Mouse (Mus musculus) forebrain, postnatal 0 days (tissue): ENCODE results near the gene Krtap1-3. TPM values are rescaled to one million over a fixed set of nuclear protein-coding genes. Genes with fewer than 3 reads are reported as not detected.

Experiments
- ATAC-seq: fragments of 200-750 bp; cut with Nextera tagmentation; 2 replicates; pipeline ENCODE4 v1.8.0; 2017; ENCODE audit warnings: mild to moderate bottlenecking, moderate library complexity
- DNase-seq: peaks from one replicate; pipeline ENCODE4 v3.0.0-alpha.2; 2015
- H3K27ac ChIP-seq: fragments of 300-500 bp; sonication (generic); 2 replicates; pipeline ENCODE4 v1.5.1; 2014; ENCODE audit warnings: low read depth, mild to moderate bottlenecking, antibody characterized with exemption, low read length, moderate library complexity, mixed read lengths
- H3K27me3 ChIP-seq: fragments of 300-500 bp; sonication (generic); 2 replicates; pipeline ENCODE4 v1.6.1; 2014; ENCODE audit warnings: mild to moderate bottlenecking, low read length, mixed read lengths; ENCODE audit not compliant: insufficient read depth
- H3K36me3 ChIP-seq: fragments of 300-500 bp; sonication (generic); 2 replicates; pipeline ENCODE4 v1.6.1; 2014; ENCODE audit warnings: mild to moderate bottlenecking, moderate library complexity; ENCODE audit not compliant: insufficient read depth
- H3K4me1 ChIP-seq: fragments of 300-500 bp; sonication (generic); 2 replicates; pipeline ENCODE4 v1.6.1; 2014; ENCODE audit warnings: antibody characterized with exemption; ENCODE audit not compliant: insufficient read depth
- H3K4me2 ChIP-seq: fragments of 300-500 bp; sonication (generic); 2 replicates; pipeline ENCODE4 v1.6.1; 2014; ENCODE audit warnings: low read depth, mild to moderate bottlenecking, moderate library complexity
- H3K4me3 ChIP-seq: fragments of 300-500 bp; sonication (generic); 2 replicates; pipeline ENCODE4 v1.5.1; 2014; ENCODE audit warnings: low read depth, low read length, mixed read lengths
- H3K9ac ChIP-seq: fragments of 300-500 bp; sonication (generic); 2 replicates; pipeline ENCODE4 v1.6.1; 2014; ENCODE audit warnings: mild to moderate bottlenecking
- H3K9me3 ChIP-seq: fragments of 300-500 bp; sonication (generic); 2 replicates; pipeline ENCODE4 v1.6.1; 2016; ENCODE audit warnings: low read length
- CTCF ChIP-seq: sonication (generic); IDR thresholded peaks from 2 replicates; pipeline ENCODE4 v1.5.1; 2016; ENCODE audit warnings: antibody characterized with exemption, control low read depth, low read depth
- WGBS: fragments of 180-500 bp; shearing (Covaris S2); extraction: QIAGEN DNeasy Blood & Tissue Kit; methylation state at CpG from one replicate; pipeline ENCODE4 v1.1.7; 2014; 5-methylcytosine and 5-hydroxymethylcytosine counted together
- polyA plus RNA-seq: library from polyadenylated mRNA; unstranded; fragments of >200 nt; fragmentation: Nextera tagmentation; extraction: Ambion mirVana; gene quantifications from 2 replicates; pipeline ENCODE4 v1.2.1, GENCODE M21; 2015
- total RNA-seq: library from RNA; depleted of rRNA; stranded (reverse); fragments of >200 nt; gene quantifications from 2 replicates; pipeline ENCODE4 v1.2.3, GENCODE M21; 2014

Krtap1-3 gene
- total and polyA plus RNA-seq, 2 experiments from 2014 or later, result not detected

DNA sequence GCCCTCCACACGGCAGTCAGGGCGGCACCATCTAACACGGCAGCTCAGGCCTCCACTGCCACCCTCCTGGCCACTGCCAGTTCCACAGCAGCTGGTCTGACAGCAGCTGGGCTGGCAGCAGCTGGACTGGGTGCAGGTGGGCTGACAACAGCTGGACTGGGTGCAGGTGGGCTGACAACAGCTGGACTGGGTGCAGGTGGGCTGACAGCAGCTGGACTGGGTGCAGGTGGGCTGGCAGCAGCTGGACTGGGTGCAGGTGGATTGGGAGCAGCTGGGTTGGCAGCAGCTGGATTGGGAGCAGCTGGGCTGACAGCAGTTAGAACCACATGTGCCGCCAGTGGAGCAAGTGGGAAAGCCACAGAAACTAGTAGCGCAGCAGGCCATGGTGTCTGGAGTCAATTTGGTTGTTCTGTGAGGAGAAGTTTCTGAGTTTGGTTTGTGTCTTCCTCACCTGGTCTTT is 7.9 kb downstream of the Krtap1-3 start, which contains the start of gene Krtap1-4:
Gene Krtap1-4 (minus strand): TSS at position 410 of the 460 bp plus-strand sequence.
- Histone ChIP-seq H3K9ac (no peak within 1 kb of the TSS), H3K27ac (no peak within 1 kb of the TSS), H3K36me3 (no peaks in the 10 kb centered on the region), H3K4me2 (no peak within 1 kb of the TSS), H3K4me1 (no peaks in the 10 kb centered on the region), H3K27me3 (no peaks in the 10 kb centered on the region), H3K4me3 (no peak within 1 kb of the TSS), H3K9me3 (no peaks in the 10 kb centered on the region)
- ATAC-seq (no peak), DNase-seq (no peak)
- WGBS, result 80% methylated on average over 5 of the region's 5 CpGs
- no peak for TF ChIP-seq CTCF

DNA sequence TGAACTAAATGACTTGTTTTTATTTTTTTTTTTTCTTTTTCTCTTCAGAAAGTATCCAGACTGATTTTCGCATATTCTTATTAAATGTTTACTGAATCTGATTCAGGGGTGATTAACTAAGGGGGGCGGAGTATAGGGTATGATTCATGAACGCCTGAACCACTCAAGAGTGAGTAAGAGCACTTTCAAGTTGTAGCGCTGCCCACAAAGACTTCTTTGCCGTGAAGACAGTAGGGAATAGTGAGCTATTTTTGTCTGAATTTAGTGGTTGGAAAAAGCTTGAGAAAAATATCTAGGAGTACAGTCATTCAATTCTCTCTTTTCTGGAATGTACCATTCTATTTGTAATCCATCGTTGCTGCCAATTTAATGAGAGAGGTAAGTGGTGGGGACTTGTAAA is 9.6 kb downstream of the Krtap1-3 start:
- ATAC-seq, result no peak
- no peaks in the 10 kb centered on the region for H3K4me1 ChIP-seq
- H3K4me3 ChIP-seq, result no peak overlapping the region
- 65% methylated on average over 6 of the region's 6 CpGs for WGBS
- no peak for DNase-seq
- no peaks in the 10 kb centered on the region for H3K36me3 ChIP-seq
- TF ChIP-seq CTCF, result no peak
- H3K9me3 ChIP-seq, result no peaks in the 10 kb centered on the region
- H3K4me2 ChIP-seq, result no peak overlapping the region
- H3K27ac ChIP-seq, result no peak overlapping the region
- H3K9ac ChIP-seq, result no peak overlapping the region
- H3K27me3 ChIP-seq, result no peaks in the 10 kb centered on the region

DNA sequence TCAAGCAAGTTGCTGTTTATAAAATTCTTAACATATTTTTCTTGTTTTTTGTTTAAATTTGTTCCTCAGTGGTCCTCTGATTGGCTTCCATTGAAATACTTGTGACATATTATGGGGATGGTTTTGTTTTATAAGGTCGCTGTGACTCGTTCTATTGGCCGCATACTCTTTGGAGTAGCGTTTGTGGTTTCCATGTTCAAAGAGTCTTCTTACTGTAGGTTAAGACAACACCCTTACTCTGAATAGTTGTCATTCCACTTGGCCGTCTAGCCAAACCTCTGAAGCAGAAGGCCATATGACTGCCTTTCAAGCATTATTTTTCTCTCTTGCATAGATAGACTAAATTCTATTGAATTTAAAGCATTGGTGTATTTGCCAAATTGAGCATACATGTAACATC is 10.1 kb downstream of the Krtap1-3 start:
- H3K4me3 ChIP-seq, result no peak overlapping the region
- H3K27me3 ChIP-seq, result no peaks in the 10 kb centered on the region
- no peak for DNase-seq
- no peak for ATAC-seq
- 88% methylated on average over 5 of the region's 5 CpGs for WGBS
- TF ChIP-seq CTCF, result no peak
- no peaks in the 10 kb centered on the region for H3K9me3 ChIP-seq
- no peaks in the 10 kb centered on the region for H3K36me3 ChIP-seq
- H3K4me2 ChIP-seq, result no peak overlapping the region
- no peaks in the 10 kb centered on the region for H3K4me1 ChIP-seq
- H3K27ac ChIP-seq, result no peak overlapping the region
- H3K9ac ChIP-seq, result no peak overlapping the region

DNA sequence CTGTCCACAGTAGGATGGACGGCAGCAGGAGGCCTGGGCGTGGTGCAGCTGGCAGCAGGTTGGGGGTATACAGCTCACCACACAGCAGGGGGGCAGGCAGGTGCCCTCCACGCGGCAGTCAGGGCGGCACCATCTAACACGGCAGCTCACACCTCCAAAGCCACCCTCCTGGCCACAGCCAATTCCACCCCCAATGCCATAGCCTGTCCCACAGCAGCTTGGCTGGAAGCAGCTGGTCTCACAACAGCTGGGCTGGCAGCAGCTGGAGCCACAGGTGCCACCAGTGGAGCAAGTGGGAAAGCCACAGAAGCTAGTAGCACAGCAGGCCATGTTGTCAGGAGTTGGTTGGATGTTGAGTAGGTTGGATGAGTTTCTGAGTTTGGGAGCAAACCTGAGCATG is 10.5 kb downstream of the Krtap1-3 start, which contains the start of gene Krtap1-5:
Gene Krtap1-5 (minus strand): TSS at position 381 of the 400 bp plus-strand sequence.
- Histone ChIP-seq H3K36me3 (no peaks in the 10 kb centered on the region), H3K9me3 (no peaks in the 10 kb centered on the region), H3K9ac (no peak within 1 kb of the TSS), H3K27me3 (no peaks in the 10 kb centered on the region), H3K4me3 (no peak within 1 kb of the TSS), H3K4me1 (no peaks in the 10 kb centered on the region), H3K27ac (no peak within 1 kb of the TSS), H3K4me2 (no peak within 1 kb of the TSS)
- DNase-seq, result no peak
- WGBS, result 88% methylated on average over 6 of the region's 6 CpGs
- TF ChIP-seq CTCF, result no peak
- no peak for ATAC-seq

DNA sequence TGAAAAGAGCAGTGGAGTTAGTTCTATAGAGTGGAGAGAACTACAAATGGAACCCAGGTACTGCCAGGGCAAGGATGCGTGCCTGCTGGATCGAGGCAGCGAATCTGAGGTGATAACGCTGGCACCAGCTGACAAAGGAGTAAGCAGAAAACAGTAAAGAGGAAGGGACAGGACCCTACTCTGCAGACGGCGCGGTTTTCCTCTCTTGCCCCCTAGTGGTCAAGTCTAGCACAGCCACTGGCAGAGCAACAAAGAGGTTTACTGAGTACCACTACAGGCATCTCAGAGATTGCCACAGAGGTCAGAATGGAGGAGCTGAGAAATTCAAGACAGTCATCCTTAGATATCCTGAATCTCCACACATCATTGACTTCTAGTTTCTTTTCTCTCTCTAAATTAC is 17.0 kb downstream of the Krtap1-3 start:
- H3K27ac ChIP-seq, result no peak overlapping the region
- H3K27me3 ChIP-seq, result no peaks in the 10 kb centered on the region
- ATAC-seq (peak; percentile 76; the same call in 1 of the 2 replicates), DNase-seq (peak; percentile 70)
- H3K4me3 ChIP-seq, result no peak overlapping the region
- no peaks in the 10 kb centered on the region for H3K36me3 ChIP-seq
- no peak overlapping the region for H3K9ac ChIP-seq
- 7% methylated on average over 7 of the region's 7 CpGs for WGBS
- H3K4me1 ChIP-seq, result no peaks in the 10 kb centered on the region
- H3K4me2 ChIP-seq, result peak overlapping the region; percentile 33; the same call in 1 of the 2 replicates
- TF ChIP-seq CTCF, result peak; percentile 84
- H3K9me3 ChIP-seq, result no peaks in the 10 kb centered on the region

DNA sequence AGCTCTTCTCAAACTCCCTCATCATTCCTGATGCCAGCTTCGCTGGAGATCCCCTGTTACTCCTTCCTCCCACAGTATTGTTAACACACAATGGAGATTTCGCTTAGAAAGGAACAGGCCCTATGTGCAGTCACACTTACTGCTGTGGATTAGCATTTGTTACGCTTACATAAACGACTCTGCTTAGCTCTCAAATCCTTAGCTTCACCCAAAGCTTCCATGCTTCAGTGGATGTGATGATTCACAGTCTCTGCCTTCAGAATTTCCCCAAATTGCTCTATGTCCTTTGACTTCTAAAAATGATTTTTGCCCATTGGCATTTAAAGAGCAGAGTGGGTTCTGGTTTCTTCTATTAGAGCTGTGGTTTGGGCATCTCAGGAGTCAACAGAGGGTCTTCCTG is 18.0 kb downstream of the Krtap1-3 start:
- DNase-seq (no peak), ATAC-seq (no peak)
- WGBS, result 24% methylated on average over 4 of the region's 4 CpGs
- no peak for TF ChIP-seq CTCF
- Histone ChIP-seq H3K4me2 (no peak overlapping the region), H3K27me3 (no peaks in the 10 kb centered on the region), H3K27ac (no peak overlapping the region), H3K9ac (no peak overlapping the region), H3K9me3 (no peaks in the 10 kb centered on the region), H3K4me1 (no peaks in the 10 kb centered on the region), H3K4me3 (no peak overlapping the region), H3K36me3 (no peaks in the 10 kb centered on the region)

DNA sequence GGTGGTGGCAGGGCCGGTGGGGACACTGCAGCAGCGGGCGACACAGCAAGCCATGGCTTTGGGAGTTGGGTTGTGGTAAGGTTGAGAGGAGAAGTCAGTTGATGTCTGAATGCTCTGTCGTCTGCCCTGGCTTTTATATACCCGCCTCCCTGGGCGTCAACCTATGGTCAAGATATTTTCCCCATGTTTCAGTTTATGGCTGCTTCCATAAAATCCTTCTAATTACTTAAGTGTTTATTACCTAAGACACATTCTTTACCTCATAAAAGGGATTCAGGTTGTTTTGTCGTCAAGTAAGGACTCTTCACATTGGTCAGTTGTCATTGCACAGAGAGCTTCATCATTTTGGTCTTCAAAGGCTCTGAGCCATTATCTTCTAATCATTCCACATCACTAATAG is 24.6 kb downstream of the Krtap1-3 start, which contains the start of gene Krtap3-1:
Gene Krtap3-1 (minus strand): TSS at position 101 of the 400 bp plus-strand sequence.
- DNase-seq, result no peak
- no peak for TF ChIP-seq CTCF
- WGBS, result 94% methylated on average over 7 of the region's 7 CpGs
- Histone ChIP-seq H3K4me2 (no peak within 1 kb of the TSS), H3K27ac (no peak within 1 kb of the TSS), H3K36me3 (no peaks in the 10 kb centered on the region), H3K4me3 (no peak within 1 kb of the TSS), H3K27me3 (no peaks in the 10 kb centered on the region), H3K9me3 (no peaks in the 10 kb centered on the region), H3K9ac (no peak within 1 kb of the TSS), H3K4me1 (no peaks in the 10 kb centered on the region)
- ATAC-seq, result no peak
